Mouse (Mus musculus) midbrain, postnatal 0 days (tissue): Measurements from ENCODE around the gene Krt20. TPM values are rescaled to one million over a fixed set of nuclear protein-coding genes. Genes with fewer than 3 reads are reported as not detected.

Experiments
- ATAC-seq: fragments of 200-750 bp; cut with Nextera tagmentation; 2 replicates; pipeline ENCODE4 v1.8.0; 2017; ENCODE audit warnings: moderate number of reproducible peaks, mild to moderate bottlenecking, moderate TSS enrichment, moderate library complexity; ENCODE audit not compliant: low FRiP score
- DNase-seq: peaks from one replicate; pipeline ENCODE4 v3.0.0-alpha.2; 2015; ENCODE audit warnings: low spot score
- H3K27ac ChIP-seq: fragments of 300-500 bp; sonication (generic); 2 replicates; pipeline ENCODE4 v1.5.1; 2014; ENCODE audit warnings: low read depth, mild to moderate bottlenecking, low read length, mixed read lengths
- H3K27me3 ChIP-seq: fragments of 300-500 bp; sonication (generic); 2 replicates; pipeline ENCODE4 v1.6.1; 2014; ENCODE audit warnings: low read length, control low read depth, mixed read lengths; ENCODE audit not compliant: insufficient read depth
- H3K36me3 ChIP-seq: fragments of 300-500 bp; sonication (generic); 2 replicates; pipeline ENCODE4 v1.6.1; 2014; ENCODE audit warnings: low read length, control low read depth, mixed read lengths; ENCODE audit not compliant: insufficient read depth
- H3K4me1 ChIP-seq: fragments of 300-500 bp; sonication (generic); 2 replicates; pipeline ENCODE4 v1.6.1; 2014; ENCODE audit warnings: mild to moderate bottlenecking, control low read depth, antibody characterized with exemption, low read length, mixed read lengths; ENCODE audit not compliant: insufficient read depth
- H3K4me2 ChIP-seq: fragments of 300-500 bp; sonication (generic); 2 replicates; pipeline ENCODE4 v1.6.1; 2014; ENCODE audit warnings: low read depth, mild to moderate bottlenecking, low read length, mixed read lengths; ENCODE audit not compliant: poor library complexity, severe bottlenecking
- H3K4me3 ChIP-seq: fragments of 300-500 bp; sonication (generic); 2 replicates; pipeline ENCODE4 v1.5.1; 2014; ENCODE audit warnings: low read depth, mild to moderate bottlenecking, low read length, moderate library complexity
- H3K9ac ChIP-seq: fragments of 300-500 bp; sonication (generic); replicated peaks from 2 replicates; pipeline ENCODE4 v1.6.1; 2014; ENCODE audit warnings: mild to moderate bottlenecking, low read length, moderate library complexity, mixed read lengths; ENCODE audit not compliant: poor library complexity, severe bottlenecking
- H3K9me3 ChIP-seq: fragments of 300-500 bp; sonication (generic); 2 replicates; pipeline ENCODE4 v1.6.1; 2016; ENCODE audit warnings: low read length, control low read depth
- CTCF ChIP-seq: IDR thresholded peaks from 2 replicates; pipeline ENCODE4 v1.5.1; 2016; ENCODE audit warnings: antibody characterized with exemption, mild to moderate bottlenecking
- WGBS: fragments of 180-500 bp; shearing (Covaris S2); extraction: QIAGEN DNeasy Blood & Tissue Kit; methylation state at CpG from one replicate; pipeline ENCODE4 v1.1.7; 2014; 5-methylcytosine and 5-hydroxymethylcytosine counted together
- polyA plus RNA-seq: library from polyadenylated mRNA; unstranded; fragments of >200 nt; fragmentation: Nextera tagmentation; extraction: Ambion mirVana; gene quantifications from 2 replicates; pipeline ENCODE4 v1.2.1, GENCODE M21; 2015
- total RNA-seq: library from RNA; depleted of rRNA; stranded (reverse); fragments of >200 nt; gene quantifications from 2 replicates; pipeline ENCODE4 v1.2.3, GENCODE M21; 2014; rRNA removed

The Krt20 gene
- total RNA-seq = not detected in 2 replicates
- polyA plus RNA-seq = 0.13 and 0.36 TPM in 2 replicates

GRCm38 (mm10) chr11:99437972-99438371 is at the start of gene Krt20:
Gene Krt20 (minus strand): TSS chr11:99438150.
- Histone ChIP-seq H3K36me3 (no peaks in the 10 kb centered on the region), H3K9me3 (no peaks in the 10 kb centered on the region), H3K4me2 (no peak within 1 kb of the TSS), H3K4me1 (no peaks in the 10 kb centered on the region), H3K9ac (no peak within 1 kb of the TSS), H3K27me3 (no peaks in the 10 kb centered on the region), H3K4me3 (no peak within 1 kb of the TSS), H3K27ac (no peak within 1 kb of the TSS)
- 62% methylated on average over 10 of the region's 10 CpGs for WGBS
- no peak for TF ChIP-seq CTCF
- ATAC-seq (no peak), DNase-seq (no peak)

- Histone ChIP-seq H3K4me1 (no peaks in the 10 kb centered on the region), H3K4me3 (no peak overlapping the region), H3K36me3 (no peaks in the 10 kb centered on the region), H3K9ac (no peak overlapping the region), H3K27me3 (no peaks in the 10 kb centered on the region), H3K9me3 (no peaks in the 10 kb centered on the region), H3K27ac (no peak overlapping the region), H3K4me2 (no peak overlapping the region)
- WGBS = 79% methylated on average over 3 of the region's 3 CpGs
- no peak for DNase-seq
- no peak for TF ChIP-seq CTCF
- ATAC-seq = no peak
Observed at GRCm38 (mm10) chr11:99474981-99475380, 37.0 kb upstream of the Krt20 start.

- no peaks in the 10 kb centered on the region for H3K9me3 ChIP-seq
- 63% methylated on average over 6 of the region's 6 CpGs for WGBS
- no peaks in the 10 kb centered on the region for H3K36me3 ChIP-seq
- no peak overlapping the region for H3K9ac ChIP-seq
- TF ChIP-seq CTCF = no peak
- no peak overlapping the region for H3K4me2 ChIP-seq
- DNase-seq (no peak), ATAC-seq (no peak)
- no peaks in the 10 kb centered on the region for H3K27me3 ChIP-seq
- no peak overlapping the region for H3K27ac ChIP-seq
- H3K4me3 ChIP-seq = no peak overlapping the region
- no peaks in the 10 kb centered on the region for H3K4me1 ChIP-seq
Observed at GRCm38 (mm10) chr11:99473433-99473832, 35.5 kb upstream of the Krt20 start.

GRCm38 (mm10) chr11:99472405-99472804 is 34.5 kb upstream of the Krt20 start:
- Histone ChIP-seq H3K4me2 (no peak overlapping the region), H3K27ac (no peak overlapping the region), H3K27me3 (no peaks in the 10 kb centered on the region), H3K9ac (no peak overlapping the region), H3K9me3 (no peaks in the 10 kb centered on the region), H3K4me3 (no peak overlapping the region), H3K36me3 (no peaks in the 10 kb centered on the region), H3K4me1 (no peaks in the 10 kb centered on the region)
- DNase-seq = no peak
- 74% methylated on average over 4 of the region's 4 CpGs for WGBS
- TF ChIP-seq CTCF = no peak
- ATAC-seq = no peak

- Histone ChIP-seq H3K27ac (no peak overlapping the region), H3K9me3 (no peaks in the 10 kb centered on the region), H3K9ac (no peak overlapping the region), H3K4me2 (no peak overlapping the region), H3K36me3 (no peaks in the 10 kb centered on the region), H3K27me3 (no peaks in the 10 kb centered on the region), H3K4me3 (no peak overlapping the region), H3K4me1 (no peaks in the 10 kb centered on the region)
- DNase-seq (no peak), ATAC-seq (no peak)
- TF ChIP-seq CTCF = no peak
- WGBS = 93% methylated on average over 6 of the region's 6 CpGs
Observed at GRCm38 (mm10) chr11:99471946-99472345, 34.0 kb upstream of the Krt20 start.

GRCm38 (mm10) chr11:99469228-99469627 is 31.3 kb upstream of the Krt20 start:
- Histone ChIP-seq H3K9ac (no peak overlapping the region), H3K27me3 (no peaks in the 10 kb centered on the region), H3K9me3 (no peaks in the 10 kb centered on the region), H3K4me3 (no peak overlapping the region), H3K4me1 (no peaks in the 10 kb centered on the region; the same call in 1 of the 2 replicates), H3K4me2 (no peak overlapping the region), H3K36me3 (no peaks in the 10 kb centered on the region), H3K27ac (no peak overlapping the region)
- TF ChIP-seq CTCF = no peak
- no peak for DNase-seq
- 96% methylated on average over 4 of the region's 4 CpGs for WGBS
- ATAC-seq = no peak
